Mouse (Mus musculus) intestine, embryonic 14.5 days (tissue): Measurements from ENCODE around the gene Bicdl2. TPM values are rescaled to one million over a fixed set of nuclear protein-coding genes. Genes with fewer than 3 reads are reported as not detected.

ENCODE experiments used
- ATAC-seq: fragments of 200-750 bp; cut with Nextera tagmentation; replicated peaks from 2 replicates; pipeline ENCODE4 v1.8.0; 2017; ENCODE audit warnings: low read depth, moderate number of reproducible peaks, moderate TSS enrichment, moderate library complexity; ENCODE audit not compliant: low FRiP score, low TSS enrichment
- DNase-seq: peaks from one replicate; pipeline ENCODE4 v3.0.0-alpha.2; 2018; ENCODE audit warnings: low spot score
- H3K27ac ChIP-seq: fragments of 300-500 bp; sonication (generic); 2 replicates; pipeline ENCODE4 v1.5.1; 2014; ENCODE audit warnings: low read depth, mild to moderate bottlenecking, control low read depth
- H3K27me3 ChIP-seq: fragments of 300-500 bp; sonication (generic); replicated peaks from 2 replicates; pipeline ENCODE4 v1.6.1; 2014; ENCODE audit warnings: low read length, control low read depth; ENCODE audit not compliant: control insufficient read depth, insufficient read depth
- H3K36me3 ChIP-seq: fragments of 300-500 bp; sonication (generic); 2 replicates; pipeline ENCODE4 v1.6.1; 2014; ENCODE audit warnings: low read length, control low read depth; ENCODE audit not compliant: control insufficient read depth, insufficient read depth
- H3K4me1 ChIP-seq: fragments of 300-500 bp; sonication (generic); replicated peaks from 2 replicates; pipeline ENCODE4 v1.6.1; 2014; ENCODE audit warnings: low read length, control low read depth, mixed read lengths; ENCODE audit not compliant: control insufficient read depth, insufficient read depth
- H3K4me2 ChIP-seq: fragments of 300-500 bp; sonication (generic); 2 replicates; pipeline ENCODE4 v1.6.1; 2014; ENCODE audit warnings: low read length
- H3K4me3 ChIP-seq: fragments of 300-500 bp; sonication (generic); 2 replicates; pipeline ENCODE4 v1.5.1; 2014; ENCODE audit warnings: low read depth, low read length, control low read depth, mixed read lengths
- H3K9ac ChIP-seq: fragments of 300-500 bp; sonication (generic); 2 replicates; pipeline ENCODE4 v1.6.1; 2014; ENCODE audit warnings: mild to moderate bottlenecking, low read length
- H3K9me3 ChIP-seq: fragments of 300-500 bp; sonication (generic); 2 replicates; pipeline ENCODE4 v1.6.1; 2016; ENCODE audit warnings: low read length, control low read depth; ENCODE audit not compliant: control insufficient read depth
- WGBS: fragments of 180-500 bp; shearing (Covaris S2); extraction: QIAGEN DNeasy Blood & Tissue Kit; methylation state at CpG from one replicate; pipeline ENCODE4 v1.1.7; 2014; 5-methylcytosine and 5-hydroxymethylcytosine counted together
- polyA plus RNA-seq: library from polyadenylated mRNA; unstranded; fragments of >200 nt; fragmentation: Nextera tagmentation; extraction: Ambion mirVana; gene quantifications from 2 replicates; pipeline ENCODE4 v1.2.1, GENCODE M21; 2014

The Bicdl2 gene
- polyA plus RNA-seq, 1 experiment from 2014 or later, result 2.1 TPM

GRCm38 (mm10) chr17:23717003-23717402, 56.7 kb downstream of the Bicdl2 start:
- 71% methylated on average over 2 of the region's 2 CpGs for WGBS
- DNase-seq (no peak), ATAC-seq (no peak)

More at GRCm38 (mm10) chr17:23717003-23717402, 56.7 kb downstream of the Bicdl2 start:
- Histone ChIP-seq H3K27me3 (no peaks in the 10 kb centered on the region), H3K36me3 (no peaks in the 10 kb centered on the region), H3K27ac (no peak overlapping the region), H3K4me1 (no peaks in the 10 kb centered on the region), H3K4me2 (no peak overlapping the region), H3K9me3 (no peaks in the 10 kb centered on the region), H3K9ac (no peak overlapping the region), H3K4me3 (no peak overlapping the region)

Other genes with a start within 250 kb of the Bicdl2 start
- gene Vmn2r117, start 180.8 kb upstream of the Bicdl2 start, polyA plus RNA-seq, result not detected in 2 replicates
- gene Zfp213, start 96.3 kb upstream of the Bicdl2 start, polyA plus RNA-seq, result 19.1 and 19.7 TPM in 2 replicates
- gene Zfp13, start 61.0 kb upstream of the Bicdl2 start, polyA plus RNA-seq, result 12.3 and 14.8 TPM in 2 replicates
- gene Zscan10, start 59.6 kb upstream of the Bicdl2 start, polyA plus RNA-seq, result 0.14 TPM in 1 of 2 replicates, not detected in the other
- 0.51 and 0.67 TPM in 2 replicates for gene Mmp25, start 15.2 kb upstream of the Bicdl2 start, polyA plus RNA-seq
- 83.3 and 84.8 TPM in 2 replicates for gene Hcfc1r1, start 13.1 kb downstream of the Bicdl2 start, polyA plus RNA-seq
- 45.8 and 50.2 TPM in 2 replicates for gene Thoc6, start 13.4 kb downstream of the Bicdl2 start, polyA plus RNA-seq
- 23.3 and 24.4 TPM in 2 replicates for gene Tnfrsf12a, start 17.0 kb downstream of the Bicdl2 start, polyA plus RNA-seq
- 88.4 and 97.9 TPM in 2 replicates for gene Cldn6, start 18.7 kb downstream of the Bicdl2 start, polyA plus RNA-seq
- 1.1 and 1.3 TPM in 2 replicates for gene Cldn9, start 23.5 kb downstream of the Bicdl2 start, polyA plus RNA-seq
- gene 1520401A03Rik, start 62.3 kb downstream of the Bicdl2 start, polyA plus RNA-seq, result 0.04 TPM in 1 of 2 replicates, not detected in the other
- gene Pkmyt1, start 65.8 kb downstream of the Bicdl2 start, polyA plus RNA-seq, result 53.6 and 57.9 TPM in 2 replicates
- gene Paqr4, start 80.4 kb downstream of the Bicdl2 start, polyA plus RNA-seq, result 18.4 and 18.6 TPM in 2 replicates
- gene Kremen2, start 85.3 kb downstream of the Bicdl2 start, polyA plus RNA-seq, result 0.16 and 0.19 TPM in 2 replicates
- 58.6 and 69.4 TPM in 2 replicates for gene Flywch1, start 111.1 kb downstream of the Bicdl2 start, polyA plus RNA-seq
- gene Flywch2, start 125.6 kb downstream of the Bicdl2 start, polyA plus RNA-seq, result 21.2 and 21.5 TPM in 2 replicates
- 451 and 452 TPM in 2 replicates for gene Srrm2, start 130.0 kb downstream of the Bicdl2 start, polyA plus RNA-seq
- 1,105 and 1,121 TPM in 2 replicates for gene Elob, start 168.6 kb downstream of the Bicdl2 start, polyA plus RNA-seq
- gene Prss33, start 175.6 kb downstream of the Bicdl2 start, polyA plus RNA-seq, result 0.26 TPM in 1 of 2 replicates, not detected in the other
- 1.1 and 1.5 TPM in 2 replicates for gene Prss32, start 183.3 kb downstream of the Bicdl2 start, polyA plus RNA-seq
- 2.1 and 2.9 TPM in 2 replicates for gene Prss41, start 183.7 kb downstream of the Bicdl2 start, polyA plus RNA-seq
- gene Prss21, start 207.6 kb downstream of the Bicdl2 start, polyA plus RNA-seq, result not detected in 2 replicates
- gene Dcpp1, start 220.4 kb downstream of the Bicdl2 start, polyA plus RNA-seq, result not detected in 2 replicates
- not detected in 2 replicates for gene Dcpp2, start 220.4 kb downstream of the Bicdl2 start, polyA plus RNA-seq